Mouse (Mus musculus): ENCODE measurements around the gene Cckbr. TPM values are rescaled to one million over a fixed set of nuclear protein-coding genes. Genes with fewer than 3 reads are reported as not detected.

Gene Cckbr
- polyA plus RNA-seq (2016; fragmentation: Nextera tagmentation; extraction: Ambion mirVana) = 0.47 and 0.87 TPM in 2 replicates

DNA sequence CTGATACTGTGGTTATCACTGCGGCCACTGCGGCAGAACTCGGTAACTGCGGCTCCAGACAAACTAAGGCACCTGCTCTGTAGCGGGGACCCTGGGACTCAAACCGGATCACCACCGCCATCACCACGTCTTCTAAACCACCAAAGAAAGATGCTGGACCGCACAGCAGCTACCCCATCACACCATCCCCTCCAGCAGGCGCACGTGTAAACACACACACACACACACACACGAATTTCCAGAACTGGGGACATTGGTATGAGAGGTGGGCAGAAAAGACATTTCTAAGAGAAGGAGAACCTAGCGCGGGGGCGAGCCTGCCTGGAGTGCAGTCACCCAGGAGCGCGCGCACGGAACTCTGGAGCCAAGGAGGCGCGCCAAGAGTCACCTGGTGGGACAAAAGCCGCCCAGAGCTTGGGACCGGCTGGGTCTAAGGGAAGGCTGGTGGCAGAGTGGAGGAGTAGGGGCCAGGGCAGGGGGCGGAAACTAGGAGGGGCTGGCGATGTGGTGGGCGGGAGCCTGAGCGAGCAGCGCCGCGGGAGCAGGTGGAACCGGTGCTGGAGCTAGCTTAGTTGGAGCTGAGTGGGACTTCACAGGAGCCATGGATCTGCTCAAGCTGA is at the start of gene Cckbr:
TSS of gene Cckbr (plus strand) at position 308 of the 620 bp plus-strand sequence.
- Histone ChIP-seq H3K27ac (replicated peaks) (no peak within 1 kb of the TSS; the same call in 1 of the 2 replicates), H3K4me1 (peaks cover 14% of the 10 kb centered on the region), H3K9me3 (no peaks in the 10 kb centered on the region), H3K27me3 (replicated peaks; ENCODE audit: low read depth, poor library complexity, severe bottlenecking) (peaks cover 58% of the 10 kb centered on the region), H3K4me3 (peak within 1 kb of the TSS; percentile 61), H3K36me3 (replicated peaks) (no peaks in the 10 kb centered on the region)
- DNase-seq (ENCODE audit: low spot score) = peak; percentile 58
- WGBS = 2% methylated on average over 31 of the region's 31 CpGs

DNA sequence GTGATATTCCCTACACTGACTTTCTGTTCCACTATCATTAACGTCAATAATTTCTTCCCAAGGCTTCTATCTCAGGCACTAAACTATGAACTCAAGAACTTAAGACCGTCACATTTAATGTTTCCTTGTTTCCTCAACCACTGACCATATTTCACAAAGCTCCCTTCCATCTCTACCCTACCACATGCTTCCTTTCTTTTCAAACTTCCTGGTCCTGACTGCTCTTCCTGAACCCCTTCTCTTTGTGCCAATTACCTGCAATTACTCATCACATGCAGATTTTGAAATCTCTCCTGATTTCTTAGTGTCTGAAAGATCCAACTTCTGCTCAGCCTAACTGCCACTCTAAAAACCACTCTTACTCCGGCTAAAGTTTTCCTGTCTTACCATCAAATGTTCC is 45.2 kb upstream of the Cckbr start:
- Histone ChIP-seq H3K36me3 (replicated peaks) (peaks cover 98% of the 10 kb centered on the region), H3K27ac (replicated peaks) (no peak overlapping the region), H3K4me3 (no peak overlapping the region), H3K27me3 (replicated peaks; ENCODE audit: low read depth, poor library complexity, severe bottlenecking) (no peaks in the 10 kb centered on the region), H3K9me3 (no peaks in the 10 kb centered on the region), H3K4me1 (no peaks in the 10 kb centered on the region)
- DNase-seq (ENCODE audit: low spot score) = no peak
- 93% methylated on average over 3 of the region's 3 CpGs for WGBS

DNA sequence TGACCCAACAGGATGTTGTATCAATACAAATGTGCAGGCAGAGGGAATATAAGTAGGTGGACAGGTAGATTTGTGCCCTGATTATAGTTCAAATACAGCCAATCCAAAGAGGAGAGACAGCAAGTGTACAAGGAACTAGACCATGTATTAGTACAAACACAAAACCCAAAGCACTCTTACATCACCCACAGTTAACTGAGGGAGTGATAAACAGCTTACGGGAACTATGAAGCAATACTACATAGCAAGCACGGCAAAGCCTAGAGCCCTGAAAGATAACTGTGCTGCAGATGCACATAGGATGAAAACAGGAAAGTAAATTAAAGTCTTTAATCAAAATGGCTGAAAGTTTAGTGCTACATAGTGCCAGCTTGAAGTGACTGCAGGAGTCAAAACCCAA is 37.8 kb upstream of the Cckbr start:
- no peaks in the 10 kb centered on the region for H3K9me3 ChIP-seq
- no peaks in the 10 kb centered on the region for H3K4me1 ChIP-seq
- H3K4me3 ChIP-seq = no peak overlapping the region
- WGBS = 94% methylated on average over 2 of the region's 2 CpGs
- no peak overlapping the region for H3K27ac ChIP-seq (replicated peaks)
- DNase-seq (ENCODE audit: low spot score) = no peak
- H3K36me3 ChIP-seq (replicated peaks) = peaks cover 84% of the 10 kb centered on the region
- H3K27me3 ChIP-seq (replicated peaks; ENCODE audit: low read depth, poor library complexity, severe bottlenecking) = no peaks in the 10 kb centered on the region

DNA sequence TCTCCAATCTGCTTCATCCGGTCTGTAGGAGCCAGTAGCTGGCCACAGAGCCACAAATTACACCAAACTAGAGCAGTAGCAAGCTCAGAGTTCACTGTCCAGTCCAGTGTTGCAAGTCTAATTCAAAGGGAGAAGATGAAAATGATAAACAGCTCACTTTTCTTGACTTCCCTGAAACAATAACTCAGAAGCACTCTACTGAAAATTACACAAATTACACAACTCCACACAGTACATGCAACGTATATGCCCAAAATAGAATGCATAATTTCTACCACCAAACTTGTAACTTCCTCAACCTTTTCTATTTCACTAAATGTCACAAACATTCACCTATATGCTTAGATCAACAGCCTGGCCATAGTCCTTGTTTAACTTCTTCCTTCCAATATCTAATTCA is 35.3 kb upstream of the Cckbr start:
- Histone ChIP-seq H3K36me3 (replicated peaks) (peaks cover 66% of the 10 kb centered on the region), H3K9me3 (no peaks in the 10 kb centered on the region), H3K4me1 (peaks cover 4% of the 10 kb centered on the region; the same call in 1 of the 2 replicates), H3K27me3 (replicated peaks; ENCODE audit: low read depth, poor library complexity, severe bottlenecking) (no peaks in the 10 kb centered on the region), H3K27ac (replicated peaks) (no peak overlapping the region), H3K4me3 (no peak overlapping the region)
- 89% methylated on average over 2 of the region's 2 CpGs for WGBS
- no peak for DNase-seq (ENCODE audit: low spot score)

DNA sequence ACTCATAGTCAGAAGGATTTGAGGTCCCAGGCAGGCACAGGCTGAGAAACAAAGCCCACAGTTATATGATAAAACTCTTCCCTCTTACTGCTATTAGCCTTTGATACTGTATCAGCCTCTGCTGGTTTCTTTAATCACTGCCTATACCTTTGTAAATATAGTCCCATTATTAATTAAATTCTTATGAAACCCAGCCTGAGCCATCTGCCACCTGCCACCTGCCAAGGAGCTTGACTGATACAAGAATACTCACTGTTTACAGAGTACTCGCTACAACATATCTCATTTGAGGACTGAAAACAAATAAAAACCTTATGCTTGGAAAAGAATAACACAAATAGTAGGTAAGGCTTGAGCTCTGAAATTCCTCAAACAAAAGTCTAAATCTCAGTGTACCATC is 30.9 kb upstream of the Cckbr start:
- Histone ChIP-seq H3K4me3 (no peak overlapping the region), H3K4me1 (peaks cover 15% of the 10 kb centered on the region), H3K27me3 (replicated peaks; ENCODE audit: low read depth, poor library complexity, severe bottlenecking) (no peaks in the 10 kb centered on the region), H3K9me3 (no peaks in the 10 kb centered on the region), H3K27ac (replicated peaks) (no peak overlapping the region), H3K36me3 (replicated peaks) (peaks cover 28% of the 10 kb centered on the region)
- no peak for DNase-seq (ENCODE audit: low spot score)
- WGBS = 89% methylated on average over 1 of the region's 1 CpGs

DNA sequence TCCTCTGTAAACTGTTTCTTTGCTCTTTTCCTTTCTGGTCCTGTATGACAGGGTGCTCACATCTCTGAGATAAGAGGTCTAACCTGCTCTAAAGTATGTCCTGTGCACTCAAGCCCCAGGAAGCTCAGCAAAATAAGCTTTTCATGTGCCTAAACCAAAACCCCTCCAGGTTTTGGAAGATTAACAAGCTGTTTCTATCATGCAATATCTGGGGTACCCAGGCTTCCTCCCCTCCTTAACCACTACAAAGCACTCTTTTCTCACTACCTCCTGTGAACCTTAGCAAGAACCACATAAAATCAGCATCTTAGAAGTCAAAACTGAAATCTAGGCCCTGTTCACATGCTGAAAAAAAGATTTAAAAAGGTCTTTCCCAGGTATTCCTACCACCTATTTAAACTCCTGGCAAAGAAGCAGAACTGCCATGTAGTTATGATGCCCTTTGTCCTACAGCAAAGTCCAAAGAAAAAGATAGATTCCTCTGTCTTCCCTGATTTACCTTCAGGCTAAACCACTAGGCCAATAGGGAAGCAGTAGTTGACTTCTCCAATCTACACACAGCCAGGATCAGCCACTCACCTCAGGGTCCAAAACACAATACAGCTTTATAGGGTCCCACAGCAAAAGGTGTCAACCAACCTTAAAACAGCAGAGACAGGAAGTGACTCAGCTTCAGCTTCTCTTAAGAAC is 30.3 kb upstream of the Cckbr start:
- Histone ChIP-seq H3K27ac (replicated peaks) (no peak overlapping the region), H3K4me1 (peaks cover 15% of the 10 kb centered on the region), H3K4me3 (no peak overlapping the region), H3K27me3 (replicated peaks; ENCODE audit: low read depth, poor library complexity, severe bottlenecking) (no peaks in the 10 kb centered on the region), H3K9me3 (no peaks in the 10 kb centered on the region), H3K36me3 (replicated peaks) (peaks cover 21% of the 10 kb centered on the region)
- DNase-seq (ENCODE audit: low spot score) = no peak

DNA sequence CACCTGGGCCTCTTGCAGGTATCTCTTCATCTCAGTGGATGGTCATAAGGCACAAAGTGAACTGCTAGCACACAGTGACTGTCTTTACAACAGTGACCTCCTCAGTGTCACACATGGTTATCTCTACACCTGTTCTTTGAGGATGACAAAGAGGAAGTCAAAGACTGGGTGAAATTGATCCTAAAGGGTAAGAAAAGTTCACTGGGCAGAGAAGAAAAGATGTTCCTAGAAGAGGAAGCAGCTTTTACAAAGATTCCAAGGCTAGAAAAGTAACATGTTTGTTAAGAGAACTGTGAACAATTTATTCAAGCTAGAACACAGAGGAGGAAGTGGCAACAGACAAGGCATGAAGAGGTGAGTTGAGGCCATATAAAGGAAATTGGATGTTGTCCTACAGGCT is 29.4 kb upstream of the Cckbr start:
- H3K27ac ChIP-seq (replicated peaks) = no peak overlapping the region
- H3K9me3 ChIP-seq = no peaks in the 10 kb centered on the region
- peaks cover 20% of the 10 kb centered on the region for H3K4me1 ChIP-seq
- no peaks in the 10 kb centered on the region for H3K27me3 ChIP-seq (replicated peaks; ENCODE audit: low read depth, poor library complexity, severe bottlenecking)
- no peak overlapping the region for H3K4me3 ChIP-seq
- peaks cover 19% of the 10 kb centered on the region for H3K36me3 ChIP-seq (replicated peaks)
- DNase-seq (ENCODE audit: low spot score) = no peak

DNA sequence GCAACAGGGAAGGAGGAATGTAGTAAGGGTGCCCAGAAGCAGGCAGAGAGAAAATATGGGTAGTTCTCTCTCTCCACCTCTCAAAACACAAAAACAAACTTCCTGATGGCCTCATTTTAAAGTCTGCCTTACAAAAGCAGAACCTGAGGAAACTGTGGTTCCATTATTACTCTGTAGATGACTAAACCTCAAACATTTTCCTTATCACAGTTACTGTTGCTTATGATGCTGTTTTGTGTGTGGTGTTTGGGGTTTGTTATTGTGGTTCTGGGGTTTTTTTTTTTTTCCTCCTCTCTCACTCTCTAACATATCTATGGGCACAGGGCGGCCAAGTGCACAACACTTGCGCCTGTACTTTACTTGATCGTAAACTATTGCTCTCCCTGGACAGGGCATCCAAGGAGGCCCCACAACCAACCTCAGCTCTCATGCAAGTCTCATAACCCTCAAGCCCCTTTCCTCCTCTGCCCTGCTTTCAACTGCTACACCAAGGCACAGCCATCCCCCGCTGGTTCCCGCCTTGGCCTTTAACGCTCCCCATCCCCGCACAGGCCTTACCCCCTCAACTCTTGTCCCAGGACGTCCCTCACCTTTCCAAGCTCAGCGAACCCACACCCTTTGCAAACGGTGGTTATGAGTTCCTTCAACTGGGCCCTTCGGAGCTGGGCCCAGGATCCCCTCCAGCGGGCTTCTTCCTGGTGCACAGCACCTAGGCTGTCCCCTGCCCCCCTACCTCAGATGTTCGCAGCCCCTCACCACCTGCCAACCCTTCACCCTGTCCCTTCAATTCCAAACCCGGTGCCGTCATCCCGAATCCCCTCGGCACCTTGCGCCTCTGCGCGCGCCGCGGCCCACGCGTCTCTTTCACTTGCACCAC is 26.2 kb upstream of the Cckbr start:
- H3K27ac ChIP-seq (replicated peaks) = peak overlapping the region; percentile 88
- peaks cover 18% of the 10 kb centered on the region for H3K4me1 ChIP-seq
- WGBS = 2% methylated on average over 25 of the region's 25 CpGs
- H3K9me3 ChIP-seq = no peaks in the 10 kb centered on the region
- DNase-seq (ENCODE audit: low spot score) = no peak
- peaks cover 7% of the 10 kb centered on the region for H3K36me3 ChIP-seq (replicated peaks)
- H3K4me3 ChIP-seq = peak overlapping the region; percentile 92
- H3K27me3 ChIP-seq (replicated peaks; ENCODE audit: low read depth, poor library complexity, severe bottlenecking) = no peaks in the 10 kb centered on the region

DNA sequence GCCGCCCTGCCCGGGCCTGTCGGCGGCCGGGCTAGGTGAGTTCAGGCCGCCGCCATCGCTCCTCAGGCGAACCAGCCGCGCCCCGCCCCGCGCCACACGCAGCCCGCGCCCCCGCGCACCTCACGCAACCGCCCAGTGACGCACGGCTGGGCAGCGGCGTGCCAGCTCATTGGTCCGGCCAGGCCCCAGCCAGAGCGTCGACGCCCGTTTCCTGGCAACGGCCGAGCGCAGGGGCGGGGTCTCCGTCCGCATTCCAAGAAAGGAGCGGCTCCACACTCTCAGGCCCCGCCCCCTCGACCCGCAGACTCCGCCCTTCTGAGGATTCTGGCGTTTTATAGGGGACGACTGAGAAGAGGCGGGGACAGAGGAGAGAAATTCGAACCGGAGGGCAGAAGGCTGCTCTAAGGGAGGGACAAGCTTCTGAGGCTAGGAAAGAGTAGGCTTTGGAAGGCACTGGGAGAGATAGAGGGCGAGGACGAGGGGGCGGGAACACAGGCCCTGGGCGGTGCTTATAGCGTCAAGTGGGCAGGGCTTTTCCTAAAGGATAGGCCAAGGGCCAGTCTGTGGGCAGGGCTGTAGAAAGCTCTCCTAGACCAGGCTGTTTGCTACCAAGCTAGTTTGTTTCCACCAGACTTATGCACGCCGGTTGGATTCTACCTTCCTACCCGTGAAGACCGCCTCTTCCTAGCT is 25.5 kb upstream of the Cckbr start, which contains the start of gene Fam160a2:
TSS of gene Fam160a2 (minus strand) at position 120 of the 690 bp plus-strand sequence.
- no peaks in the 10 kb centered on the region for H3K27me3 ChIP-seq (replicated peaks; ENCODE audit: low read depth, poor library complexity, severe bottlenecking)
- H3K36me3 ChIP-seq (replicated peaks) = peaks cover 6% of the 10 kb centered on the region
- peak within 1 kb of the TSS; percentile 92 for H3K4me3 ChIP-seq
- peak within 1 kb of the TSS; percentile 88 for H3K27ac ChIP-seq (replicated peaks)
- under 1% methylated on average over 55 of the region's 55 CpGs for WGBS
- DNase-seq (ENCODE audit: low spot score) = peak; percentile 100
- no peaks in the 10 kb centered on the region for H3K9me3 ChIP-seq
- H3K4me1 ChIP-seq = peaks cover 16% of the 10 kb centered on the region

DNA sequence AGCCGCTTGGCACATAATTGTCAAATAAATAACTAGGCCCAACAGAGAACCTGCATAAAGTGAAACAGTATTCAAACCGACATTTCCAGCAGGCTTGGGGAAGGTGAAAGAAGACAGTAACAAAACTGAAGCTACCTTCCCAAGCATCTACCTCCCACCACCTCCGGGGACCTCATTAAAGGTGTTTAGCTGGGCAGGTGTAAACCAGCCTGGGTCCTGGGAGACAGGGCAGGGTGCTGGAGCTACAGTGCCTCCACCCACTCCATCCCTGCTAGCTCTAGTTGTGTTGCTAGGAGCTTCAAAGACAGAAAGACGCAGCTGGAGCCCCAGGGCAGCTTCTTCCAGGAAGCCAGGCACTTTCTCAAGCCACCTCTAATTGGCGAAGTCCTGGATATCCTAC is 21.3 kb upstream of the Cckbr start, which contains the start of gene Cnga4:
TSS of gene Cnga4 (plus strand) at position 301 of the 400 bp plus-strand sequence.
- no peaks in the 10 kb centered on the region for H3K36me3 ChIP-seq (replicated peaks)
- no peaks in the 10 kb centered on the region for H3K27me3 ChIP-seq (replicated peaks; ENCODE audit: low read depth, poor library complexity, severe bottlenecking)
- no peak within 1 kb of the TSS for H3K4me3 ChIP-seq
- H3K4me1 ChIP-seq = peaks cover 6% of the 10 kb centered on the region
- 68% methylated on average over 5 of the region's 5 CpGs for WGBS
- no peaks in the 10 kb centered on the region for H3K9me3 ChIP-seq
- H3K27ac ChIP-seq (replicated peaks) = no peak within 1 kb of the TSS
- no peak for DNase-seq (ENCODE audit: low spot score)

DNA sequence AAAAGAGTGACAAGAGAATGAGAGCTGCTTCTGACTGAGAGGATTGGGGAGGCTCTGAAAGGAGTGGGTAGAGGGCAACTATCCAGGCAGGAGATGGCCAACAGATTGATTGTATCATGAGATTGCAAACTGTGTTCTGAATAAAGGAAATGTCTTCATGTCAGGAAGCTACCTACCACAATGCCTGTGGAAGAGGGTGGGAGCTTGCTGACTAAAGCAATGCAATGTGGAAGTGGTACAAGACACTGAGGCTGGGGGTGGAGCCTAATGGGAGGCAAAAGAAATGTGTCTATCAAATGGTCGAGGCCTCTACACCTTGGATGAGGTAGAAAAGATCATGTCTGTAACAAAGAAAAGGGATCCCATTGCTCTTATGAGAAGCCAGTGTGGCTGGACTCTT is 19.2 kb upstream of the Cckbr start:
- Histone ChIP-seq H3K27me3 (replicated peaks; ENCODE audit: low read depth, poor library complexity, severe bottlenecking) (no peaks in the 10 kb centered on the region; the same call in 1 of the 2 replicates), H3K4me1 (no peaks in the 10 kb centered on the region), H3K9me3 (no peaks in the 10 kb centered on the region), H3K4me3 (no peak overlapping the region), H3K27ac (replicated peaks) (no peak overlapping the region), H3K36me3 (replicated peaks) (no peaks in the 10 kb centered on the region)
- WGBS = 78% methylated on average over 1 of the region's 1 CpGs
- no peak for DNase-seq (ENCODE audit: low spot score)

All from embryonic facial prominence, embryonic 10.5 days (tissue).